9 mouse cellular contexts compared by ENCODE assay signal in the genomic region with DNA sequence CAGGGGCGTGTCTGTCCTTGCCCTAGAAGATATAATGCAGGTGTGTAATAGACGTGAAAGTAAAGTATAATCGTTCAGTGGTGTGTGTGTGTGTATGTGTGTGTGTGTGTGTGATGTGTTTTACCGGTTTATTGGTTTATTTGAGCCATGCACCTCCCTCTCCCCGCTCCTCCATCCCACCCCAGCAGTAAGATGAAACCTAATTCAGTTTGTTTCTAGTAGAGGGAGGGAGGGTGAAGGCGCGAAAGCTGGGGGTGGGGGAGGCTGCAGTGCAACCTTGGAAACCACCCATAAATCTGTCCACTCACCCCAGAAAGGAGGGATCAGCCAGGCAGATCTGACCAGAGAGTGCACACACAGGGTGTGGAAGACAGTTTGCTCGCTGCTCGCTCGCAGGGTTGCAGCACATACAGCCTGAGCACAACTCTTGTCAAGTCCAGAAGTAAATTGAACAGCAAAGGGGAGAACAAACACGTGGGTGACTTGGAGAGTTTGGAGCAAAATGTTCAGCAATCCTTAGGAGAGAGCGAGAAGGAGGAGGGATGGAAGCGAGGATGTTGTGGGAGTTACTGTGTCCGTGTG.
DNase-seq lines count a peak whose midpoint lies in the region; ATAC-seq lines count a peak whose summit lies in the region.
"Had no signal": no experiment of that assay in that cellular context is flagged by ENCODE, and none has a peak within 500 bp of the region (broad histone marks: within the 10 kb centered on the region; RNA-seq: fewer than 3 reads in every experiment).

No protein-coding gene starts in this region.

- H3K4me2 ChIP-seq in embryonic facial prominence, embryonic 12.5 days (replicated peaks): peak overlapping the region; percentile 97
- H3K4me2 ChIP-seq in intestine, embryonic 14.5 days (ENCODE audit: low read length): peak overlapping the region; percentile 80
- H3K4me2 ChIP-seq in midbrain, embryonic 14.5 days (ENCODE audit: low read length): peak overlapping the region; percentile 64

- no peak overlapping the region for H3K27ac ChIP-seq in embryonic facial prominence, embryonic 12.5 days
- no peak overlapping the region for H3K27ac ChIP-seq in intestine, embryonic 14.5 days (ENCODE audit: low read depth)
- no peak overlapping the region for H3K27ac ChIP-seq in midbrain, embryonic 14.5 days (replicated peaks; ENCODE audit: low read depth, low read length)
- H3K27ac ChIP-seq: liver, embryonic 13.5 days had no signal

- WGBS in embryonic facial prominence, embryonic 12.5 days: 9% methylated on average over 14 of the region's 14 CpGs
- WGBS in intestine, embryonic 14.5 days: 7% methylated on average over 14 of the region's 14 CpGs
- 10% methylated on average over 14 of the region's 14 CpGs for WGBS in midbrain, embryonic 14.5 days

- no peaks in the 10 kb centered on the region for H3K9me3 ChIP-seq in embryonic facial prominence, embryonic 12.5 days
- no peaks in the 10 kb centered on the region for H3K9me3 ChIP-seq in intestine, embryonic 14.5 days (ENCODE audit: control insufficient read depth, low read length)
- H3K9me3 ChIP-seq in midbrain, embryonic 14.5 days (ENCODE audit: control insufficient read depth, low read length): no peaks in the 10 kb centered on the region
- H3K9me3 ChIP-seq: liver, embryonic 13.5 days had no signal

- H3K4me3 ChIP-seq in embryonic facial prominence, embryonic 12.5 days: peak overlapping the region; percentile 46
- peak overlapping the region; percentile 39 for H3K4me3 ChIP-seq in intestine, embryonic 14.5 days (ENCODE audit: low read depth, low read length)
- H3K4me3 ChIP-seq in midbrain, embryonic 14.5 days (replicated peaks; ENCODE audit: low read depth, low read length): peak overlapping the region; percentile 65

- H3K4me1 ChIP-seq in embryonic facial prominence, embryonic 12.5 days: peaks cover 11% of the 10 kb centered on the region
- H3K4me1 ChIP-seq in intestine, embryonic 14.5 days (replicated peaks; ENCODE audit: control insufficient read depth, insufficient read depth, low read length): 0 out of 2 replicates have a peak, but pooled peaks cover 5% of the 10 kb centered on the region
- peaks cover 7% of the 10 kb centered on the region for H3K4me1 ChIP-seq in midbrain, embryonic 14.5 days (ENCODE audit: control insufficient read depth, insufficient read depth, low read length)
- H3K4me1 ChIP-seq: liver, embryonic 13.5 days had no signal

- H3K9ac ChIP-seq in embryonic facial prominence, embryonic 12.5 days: no peak overlapping the region
- H3K9ac ChIP-seq in intestine, embryonic 14.5 days (ENCODE audit: low read length): no peak overlapping the region
- peak overlapping the region; percentile 68 for H3K9ac ChIP-seq in midbrain, embryonic 14.5 days (replicated peaks; ENCODE audit: low read length)
- H3K9ac ChIP-seq: liver, embryonic 13.5 days had no signal

- no peaks in the 10 kb centered on the region for H3K36me3 ChIP-seq in embryonic facial prominence, embryonic 12.5 days
- H3K36me3 ChIP-seq in intestine, embryonic 14.5 days (ENCODE audit: control insufficient read depth, insufficient read depth, low read length): no peaks in the 10 kb centered on the region
- no peaks in the 10 kb centered on the region for H3K36me3 ChIP-seq in midbrain, embryonic 14.5 days (ENCODE audit: control insufficient read depth, insufficient read depth, low read length)
- H3K36me3 ChIP-seq: liver, embryonic 13.5 days had no signal

- peak; percentile 33 to 53 for DNase-seq in left cerebral cortex, adult 18-20 months (ENCODE audit: low spot score in 2 of 2)
- DNase-seq in left cerebral cortex, adult 11 months (ENCODE audit: low spot score): no peak
- DNase-seq in intestine, embryonic 14.5 days (ENCODE audit: low spot score): peak; percentile 52
- DNase-seq in midbrain, embryonic 14.5 days: peak; percentile 44
- no peak for DNase-seq in MN1 (ENCODE audit: low spot score)
- no peak for DNase-seq in urinary bladder, postnatal 36 days (ENCODE audit: low spot score in 2 of 2)
- no peak for DNase-seq in kidney, postnatal 25 days
- DNase-seq: liver, embryonic 13.5 days had no signal

- peaks cover 20% of the 10 kb centered on the region for H3K27me3 ChIP-seq in embryonic facial prominence, embryonic 12.5 days
- peaks cover 23% of the 10 kb centered on the region for H3K27me3 ChIP-seq in intestine, embryonic 14.5 days (replicated peaks; ENCODE audit: control insufficient read depth, insufficient read depth, low read length)
- H3K27me3 ChIP-seq in midbrain, embryonic 14.5 days (ENCODE audit: control insufficient read depth, insufficient read depth, low read length): no peaks in the 10 kb centered on the region

- ATAC-seq in embryonic facial prominence, embryonic 12.5 days (ENCODE audit: insufficient number of reproducible peaks, insufficient read depth, low FRiP score, low TSS enrichment): no peak
- no peak; the same call in 1 of the 2 replicates for ATAC-seq in intestine, embryonic 14.5 days (replicated peaks; ENCODE audit: low FRiP score, low TSS enrichment, low read depth)
- peak; percentile 14 for ATAC-seq in midbrain, embryonic 14.5 days (ENCODE audit: low FRiP score, low TSS enrichment)

Comparison
In these comparisons a context has a peak if more than half of its experiments do, and no peak if none do; other contexts are left out.
1. DNase-seq: peak in left cerebral cortex, adult 18-20 months (2 of 2), intestine, embryonic 14.5 days (single experiment) and midbrain, embryonic 14.5 days (single experiment); none in left cerebral cortex, adult 11 months (single experiment), MN1 (single experiment), urinary bladder, postnatal 36 days (0 of 2) and kidney, postnatal 25 days (0 of 2).
2. Peak in every context shown above with its lines, with median percentiles within 50 percentile points of each other: H3K4me2 ChIP-seq and H3K4me3 ChIP-seq.